Mouse (Mus musculus): Measurements from ENCODE around the gene Vpreb3. TPM values are rescaled to one million over a fixed set of nuclear protein-coding genes. Genes with fewer than 3 reads are reported as not detected.
A peak's percentile ranks its signal among the peaks of the same experiment; 100 is the strongest.

Gene Vpreb3
- total and polyA plus RNA-seq, 3 experiments = 35.6 to 135 (median 90.1) TPM

- no peak within 1 kb of the TSS for H3K27ac ChIP-seq (ENCODE audit: insufficient read depth, low read depth)
- peak within 1 kb of the TSS; percentile 64 for H3K4me2 ChIP-seq (ENCODE audit: insufficient read depth, low read depth, poor library complexity, severe bottlenecking)
- H3K9me3 ChIP-seq (replicated peaks; ENCODE audit: low read length) = no peaks in the 10 kb centered on the region
- H3K4me3 ChIP-seq (replicated peaks in 1 of 3; ENCODE audit: low read depth in 2 of 3, low read length in 2 of 3, poor library complexity in 1 of 3) = peak within 1 kb of the TSS in 1 of 3 experiments; percentile 41
- peaks cover 7 to 29% of the 10 kb centered on the region in 2 experiments for H3K4me1 ChIP-seq (ENCODE audit: control insufficient read depth in 1 of 2, insufficient read depth in 2 of 2)
- DNase-seq (ENCODE audit: extremely low read depth) = no peak
- peak within 1 kb of the TSS; percentile 43 for H3K9ac ChIP-seq (ENCODE audit: insufficient read depth, low read depth)
- peaks cover 44% of the 10 kb centered on the region for H3K27me3 ChIP-seq (replicated peaks)
- H3K79me2 ChIP-seq (replicated peaks; ENCODE audit: control insufficient read depth, extremely low read depth, insufficient read depth, poor library complexity, severe bottlenecking) = no peaks in the 10 kb centered on the region
- dilution Hi-C loops (cut with MboI; ENCODE audit: extremely low pct_ligation_motif_present, extremely low pct_unique_long_range_greater_than_20kb, low sequenced_read_pairs) (no loop called here), in situ Hi-C loops (cut with MboI; ENCODE audit: low pct_ligation_motif_present, low pct_unique_long_range_greater_than_20kb, low sequenced_read_pairs) (no loop called here)
- H3K36me3 ChIP-seq (replicated peaks in 1 of 2; ENCODE audit: control insufficient read depth in 1 of 2, insufficient read depth in 1 of 2, low read length in 1 of 2) = peaks cover 0 to 2% of the 10 kb centered on the region in 2 experiments
- TF ChIP-seq BHLHE40 (IDR thresholded peaks at IDR 0.05; ENCODE audit: low read depth, low read length) = peak; percentile 65
- TF ChIP-seq NELFE (IDR thresholded peaks at IDR 0.05; ENCODE audit: low read depth, low read length) = no peak
Observed at GRCm38 (mm10) chr10:75932891-75933290, 10.0 kb upstream of the Vpreb3 start, which contains the start of gene Chchd10. TSS of gene Chchd10 (plus strand) at chr10:75933130.

GRCm38 (mm10) chr10:75934991-75935390 lies 7.9 kb upstream of the Vpreb3 start:
- Histone ChIP-seq H3K27me3 (replicated peaks) (peaks cover 34% of the 10 kb centered on the region), H3K27ac (ENCODE audit: insufficient read depth, low read depth) (no peak overlapping the region), H3K36me3 (replicated peaks in 1 of 2; ENCODE audit: control insufficient read depth in 1 of 2, insufficient read depth in 1 of 2, low read length in 1 of 2) (peaks cover 0 to 10% of the 10 kb centered on the region in 2 experiments), H3K4me1 (ENCODE audit: control insufficient read depth in 1 of 2, insufficient read depth in 2 of 2) (peaks cover 15 to 44% of the 10 kb centered on the region in 2 experiments), H3K79me2 (replicated peaks; ENCODE audit: control insufficient read depth, extremely low read depth, insufficient read depth, poor library complexity, severe bottlenecking) (no peaks in the 10 kb centered on the region), H3K9me3 (replicated peaks; ENCODE audit: low read length) (no peaks in the 10 kb centered on the region), H3K4me3 (replicated peaks in 1 of 3; ENCODE audit: low read depth in 2 of 3, low read length in 2 of 3, poor library complexity in 1 of 3) (no peak overlapping the region), H3K9ac (ENCODE audit: insufficient read depth, low read depth) (no peak overlapping the region), H3K4me2 (ENCODE audit: insufficient read depth, low read depth, poor library complexity, severe bottlenecking) (no peak overlapping the region)
- TF ChIP-seq EP300 (IDR thresholded peaks at IDR 0.05; ENCODE audit: low read length) = no peak
- TF ChIP-seq RCOR1 (conservative IDR thresholded peaks at IDR 0.05; ENCODE audit: low read depth, low read length) = no peak
- TF ChIP-seq NRF1 (IDR thresholded peaks at IDR 0.05; ENCODE audit: low read depth, low read length) = no peak
- no peak for TF ChIP-seq JUND (conservative IDR thresholded peaks at IDR 0.05; ENCODE audit: low read depth, low read length)
- no peak for TF ChIP-seq KAT2A (IDR thresholded peaks at IDR 0.05; ENCODE audit: insufficient replicate concordance, low read length)
- TF ChIP-seq BHLHE40 (IDR thresholded peaks at IDR 0.05; ENCODE audit: low read depth, low read length) = no peak
- no peak for TF ChIP-seq UBTF (IDR thresholded peaks at IDR 0.05; ENCODE audit: low read depth, low read length)
- TF ChIP-seq MXI1 (IDR thresholded peaks at IDR 0.05; ENCODE audit: low read depth, low read length) = no peak
- dilution Hi-C loops (cut with MboI; ENCODE audit: extremely low pct_ligation_motif_present, extremely low pct_unique_long_range_greater_than_20kb, low sequenced_read_pairs) (no loop called here), in situ Hi-C loops (cut with MboI; ENCODE audit: low pct_ligation_motif_present, low pct_unique_long_range_greater_than_20kb, low sequenced_read_pairs) (loop anchor here (5.0 kb wide), 1 partner anchor 38 kb away; no protein-coding TSS in a partner anchor)
- DNase-seq (ENCODE audit: extremely low read depth) = no peak

- Histone ChIP-seq H3K36me3 (replicated peaks in 1 of 2; ENCODE audit: control insufficient read depth in 1 of 2, insufficient read depth in 1 of 2, low read length in 1 of 2) (peaks cover 0 to 15% of the 10 kb centered on the region in 2 experiments), H3K4me2 (ENCODE audit: insufficient read depth, low read depth, poor library complexity, severe bottlenecking) (peak within 1 kb of the TSS; percentile 90), H3K9ac (ENCODE audit: insufficient read depth, low read depth) (peak within 1 kb of the TSS; percentile 75), H3K27me3 (replicated peaks) (peaks cover 27% of the 10 kb centered on the region), H3K27ac (ENCODE audit: insufficient read depth, low read depth) (peak within 1 kb of the TSS; percentile 99), H3K9me3 (replicated peaks; ENCODE audit: low read length) (no peaks in the 10 kb centered on the region), H3K4me3 (replicated peaks in 1 of 3; ENCODE audit: low read depth in 2 of 3, low read length in 2 of 3, poor library complexity in 1 of 3) (peak within 1 kb of the TSS; percentile 77 to 92 (median 80)), H3K79me2 (replicated peaks; ENCODE audit: control insufficient read depth, extremely low read depth, insufficient read depth, poor library complexity, severe bottlenecking) (no peaks in the 10 kb centered on the region), H3K4me1 (ENCODE audit: control insufficient read depth in 1 of 2, insufficient read depth in 2 of 2) (peaks cover 23 to 54% of the 10 kb centered on the region in 2 experiments)
- dilution Hi-C loops (cut with MboI; ENCODE audit: extremely low pct_ligation_motif_present, extremely low pct_unique_long_range_greater_than_20kb, low sequenced_read_pairs) = no loop called here
- DNase-seq (ENCODE audit: extremely low read depth) = peak; percentile 84
- in situ Hi-C loops (cut with MboI; ENCODE audit: low pct_ligation_motif_present, low pct_unique_long_range_greater_than_20kb, low sequenced_read_pairs) = loop anchor here (5.0 kb wide), 1 partner anchor 39 kb away; no protein-coding TSS in a partner anchor
- TF ChIP-seq EP300 (IDR thresholded peaks at IDR 0.05; ENCODE audit: low read length) (no peak), SMC3 (IDR thresholded peaks at IDR 0.05; ENCODE audit: low read depth, low read length) (no peak), ETS1 (conservative IDR thresholded peaks at IDR 0.05; ENCODE audit: low read depth, low read length) (no peak; the same call in 1 of the 2 replicates), CHD2 (IDR thresholded peaks at IDR 0.05; ENCODE audit: low read length) (peak; percentile 44; the same call in 1 of the 2 replicates), KAT2A (IDR thresholded peaks at IDR 0.05; ENCODE audit: insufficient replicate concordance, low read length) (no peak), GABPA (IDR thresholded peaks at IDR 0.05; ENCODE audit: insufficient replicate concordance, low read depth, low read length) (no peak), ZC3H11A (IDR thresholded peaks at IDR 0.05; ENCODE audit: low read depth, low read length) (no peak), TCF12 (IDR thresholded peaks at IDR 0.05; ENCODE audit: low read depth, low read length) (peak; percentile 71), USF2 (conservative IDR thresholded peaks at IDR 0.05; ENCODE audit: low read depth, low read length) (no peak), UBTF (IDR thresholded peaks at IDR 0.05; ENCODE audit: low read depth, low read length) (no peak), ZNF384 (IDR thresholded peaks at IDR 0.05; ENCODE audit: low read depth, low read length) (no peak), RAD21 (IDR thresholded peaks at IDR 0.05; ENCODE audit: low read depth, low read length) (no peak), MXI1 (IDR thresholded peaks at IDR 0.05; ENCODE audit: low read depth, low read length) (peak; percentile 85), E2F4 (IDR thresholded peaks at IDR 0.05; ENCODE audit: insufficient replicate concordance, low read depth, low read length) (no peak), CHD1 (IDR thresholded peaks at IDR 0.05; ENCODE audit: low read depth, low read length) (no peak), JUN (IDR thresholded peaks at IDR 0.05; ENCODE audit: insufficient read depth, low read depth, low read length) (no peak), USF1 (IDR thresholded peaks at IDR 0.05; ENCODE audit: low read depth, low read length) (no peak)
Observed at GRCm38 (mm10) chr10:75935680-75936541, 6.9 kb upstream of the Vpreb3 start, which contains the start of gene Mmp11. TSS of gene Mmp11 (minus strand) at chr10:75936496.

Measured in CH12.LX (cell line).